Mouse (Mus musculus) embryonic facial prominence, embryonic 11.5 days (tissue): ENCODE measurements around the gene Ptpn18. TPM values are rescaled to one million over a fixed set of nuclear protein-coding genes. Genes with fewer than 3 reads are reported as not detected.

Experiments
- ATAC-seq: fragments of 200-750 bp; cut with Nextera tagmentation; replicated peaks from 2 replicates; pipeline ENCODE4 v1.8.0; 2017; ENCODE audit warnings: low read depth; ENCODE audit not compliant: insufficient number of reproducible peaks, low FRiP score, low TSS enrichment
- DNase-seq: peaks from one replicate; pipeline ENCODE4 v3.0.0-alpha.2; 2015; ENCODE audit warnings: low spot score
- H3K27ac ChIP-seq: fragments of 300-500 bp; sonication (generic); replicated peaks from 2 replicates; pipeline ENCODE4 v1.5.1; 2014; ENCODE audit warnings: mild to moderate bottlenecking, low read depth, low read length, control low read depth
- H3K27me3 ChIP-seq: fragments of 300-500 bp; sonication (generic); 2 replicates; pipeline ENCODE4 v1.6.1; 2014; ENCODE audit warnings: mild to moderate bottlenecking, low read length, moderate library complexity, mixed read lengths; ENCODE audit not compliant: control insufficient read depth, insufficient read depth
- H3K36me3 ChIP-seq: fragments of 300-500 bp; sonication (generic); replicated peaks from 2 replicates; pipeline ENCODE4 v1.6.1; 2014; ENCODE audit warnings: low read depth, mild to moderate bottlenecking, low read length, moderate library complexity, mixed read lengths; ENCODE audit not compliant: control insufficient read depth, insufficient read depth
- H3K4me1 ChIP-seq: fragments of 300-500 bp; sonication (generic); 2 replicates; pipeline ENCODE4 v1.6.1; 2014; ENCODE audit warnings: low read length, mixed read lengths; ENCODE audit not compliant: control insufficient read depth, insufficient read depth
- H3K4me2 ChIP-seq: fragments of 300-500 bp; sonication (generic); 2 replicates; pipeline ENCODE4 v1.6.1; 2014; ENCODE audit warnings: low read depth, mild to moderate bottlenecking, control low read depth, low read length, moderate library complexity
- H3K4me3 ChIP-seq: fragments of 300-500 bp; sonication (generic); 2 replicates; pipeline ENCODE4 v1.5.1; 2014; ENCODE audit warnings: low read depth, low read length, control low read depth
- H3K9ac ChIP-seq: fragments of 300-500 bp; sonication (generic); replicated peaks from 2 replicates; pipeline ENCODE4 v1.6.1; 2014; ENCODE audit warnings: mild to moderate bottlenecking, control low read depth, low read length
- H3K9me3 ChIP-seq: fragments of 300-500 bp; sonication (generic); replicated peaks from 2 replicates; pipeline ENCODE4 v1.6.1; 2016; ENCODE audit warnings: mild to moderate bottlenecking, low read length, inconsistent platforms, mixed read lengths; ENCODE audit not compliant: control insufficient read depth
- WGBS: fragments of 180-500 bp; shearing (Covaris S2); extraction: QIAGEN DNeasy Blood & Tissue Kit; methylation state at CpG from one replicate; pipeline ENCODE4 v1.1.7; 2014; 5-methylcytosine and 5-hydroxymethylcytosine counted together
- polyA plus RNA-seq: library from polyadenylated mRNA; unstranded; fragments of >200 nt; fragmentation: Nextera tagmentation; extraction: Ambion mirVana; gene quantifications from 2 replicates; pipeline ENCODE4 v1.2.1, GENCODE M21; 2014

Gene Ptpn18
- polyA plus RNA-seq: 4.2 and 8.6 TPM in 2 replicates

DNA sequence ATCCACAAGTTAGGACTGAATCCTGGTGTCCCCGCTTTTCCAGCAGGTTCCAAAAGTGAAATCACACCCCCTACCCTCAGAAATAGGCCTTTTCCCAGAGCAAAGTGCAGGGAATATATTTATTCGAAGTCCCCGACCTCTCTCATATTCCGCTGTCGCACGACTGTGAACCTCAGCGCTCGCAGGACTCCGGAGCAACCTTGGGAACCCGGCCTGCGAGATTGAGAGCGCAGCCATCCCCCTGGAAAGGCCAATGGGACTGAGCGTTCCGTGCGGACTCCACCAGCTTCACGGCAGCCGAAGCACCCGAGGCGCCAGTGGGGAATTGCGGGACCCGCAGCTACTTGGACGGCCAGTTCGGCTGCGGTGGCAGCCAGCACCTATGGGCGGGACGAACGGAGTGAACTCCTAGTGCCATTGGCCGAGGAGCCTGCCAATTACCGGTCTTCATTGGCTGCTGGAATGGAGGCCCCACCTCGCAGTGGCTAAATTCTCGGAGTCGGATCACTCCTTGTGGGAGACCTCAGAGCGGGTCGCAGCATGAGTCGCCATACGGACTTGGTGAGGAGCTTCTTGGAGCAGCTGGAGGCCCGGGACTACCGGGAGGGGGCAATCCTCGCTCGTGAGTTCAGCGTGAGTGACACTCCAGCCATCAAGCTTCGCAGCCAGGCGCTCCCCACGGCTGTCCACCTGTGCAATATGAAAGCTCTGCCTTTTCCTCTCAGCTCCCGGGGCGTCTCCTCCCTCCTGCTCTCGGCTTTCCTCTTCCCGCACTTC, at the start of gene Ptpn18:
Gene Ptpn18, plus strand, starts transcription at position 479 of the 777 bp plus-strand sequence.
- peaks cover 10% of the 10 kb centered on the region for H3K27me3 ChIP-seq
- H3K4me1 ChIP-seq: no peaks in the 10 kb centered on the region; the same call in 1 of the 2 replicates
- H3K9ac ChIP-seq: peak within 1 kb of the TSS; percentile 46
- ATAC-seq: peak; percentile 89
- WGBS: under 1% methylated on average over 48 of the region's 48 CpGs
- no peak within 1 kb of the TSS for H3K27ac ChIP-seq
- peak within 1 kb of the TSS; percentile 58 for H3K4me3 ChIP-seq
- H3K4me2 ChIP-seq: peak within 1 kb of the TSS; percentile 89
- H3K36me3 ChIP-seq: no peaks in the 10 kb centered on the region
- peak; percentile 92 for DNase-seq
- no peaks in the 10 kb centered on the region for H3K9me3 ChIP-seq

DNA sequence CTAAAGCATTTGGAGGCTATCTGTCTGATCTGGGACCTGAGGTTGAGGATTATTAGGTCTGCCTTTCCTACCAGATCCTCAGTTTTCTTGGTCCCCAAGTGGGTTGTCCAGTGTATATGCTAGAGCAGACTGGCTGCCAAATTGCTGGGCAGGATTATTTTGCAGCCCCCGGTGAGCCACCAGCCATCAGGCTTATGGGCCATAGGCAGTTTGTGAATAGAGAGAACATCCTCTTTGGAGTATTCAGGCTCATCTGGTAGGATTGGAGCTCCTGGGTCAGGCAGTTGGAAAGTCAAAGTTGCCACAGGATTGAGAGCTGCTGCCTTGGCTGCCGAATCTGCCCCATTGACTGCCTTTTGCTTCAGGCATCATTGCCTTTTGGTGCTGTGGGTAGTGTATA, 31.1 kb upstream of the Ptpn18 start:
- 91% methylated on average over 2 of the region's 2 CpGs for WGBS
- H3K4me2 ChIP-seq: no peak overlapping the region

DNA sequence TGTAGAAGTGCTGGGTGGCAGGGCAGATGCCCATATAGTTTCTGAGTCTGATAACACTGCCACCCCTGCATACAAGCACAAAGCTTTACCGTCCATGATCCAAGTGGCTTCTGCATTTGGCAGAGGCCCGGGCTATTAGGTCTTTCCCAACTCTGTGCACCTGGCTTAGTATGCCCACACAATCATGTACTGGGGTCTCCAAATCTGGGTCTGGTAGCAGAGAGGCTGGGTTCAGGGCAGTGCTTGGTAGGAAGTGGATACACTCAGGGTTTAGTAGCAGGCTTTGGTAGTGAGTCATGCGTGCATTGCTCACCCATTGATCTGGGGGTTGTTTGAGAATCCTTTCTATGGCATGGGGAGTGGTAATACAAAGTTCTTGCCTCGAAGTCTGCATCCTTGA, 30.3 kb upstream of the Ptpn18 start:
- Histone ChIP-seq H3K27ac (no peak overlapping the region), H3K4me3 (no peak overlapping the region), H3K27me3 (no peaks in the 10 kb centered on the region), H3K4me1 (no peaks in the 10 kb centered on the region), H3K9me3 (peaks cover 10% of the 10 kb centered on the region), H3K4me2 (no peak overlapping the region), H3K36me3 (no peaks in the 10 kb centered on the region; the same call in 1 of the 2 replicates), H3K9ac (no peak overlapping the region)
- WGBS: 95% methylated on average over 4 of the region's 4 CpGs
- no peak for DNase-seq
- ATAC-seq: no peak

More for the DNA sequence above, 31.1 kb upstream of the Ptpn18 start:
- Histone ChIP-seq H3K27me3 (no peaks in the 10 kb centered on the region), H3K4me3 (no peak overlapping the region), H3K4me1 (no peaks in the 10 kb centered on the region), H3K9me3 (peaks cover 10% of the 10 kb centered on the region), H3K27ac (no peak overlapping the region), H3K9ac (no peak overlapping the region), H3K36me3 (no peaks in the 10 kb centered on the region; the same call in 1 of the 2 replicates)
- DNase-seq (no peak), ATAC-seq (no peak)

DNA sequence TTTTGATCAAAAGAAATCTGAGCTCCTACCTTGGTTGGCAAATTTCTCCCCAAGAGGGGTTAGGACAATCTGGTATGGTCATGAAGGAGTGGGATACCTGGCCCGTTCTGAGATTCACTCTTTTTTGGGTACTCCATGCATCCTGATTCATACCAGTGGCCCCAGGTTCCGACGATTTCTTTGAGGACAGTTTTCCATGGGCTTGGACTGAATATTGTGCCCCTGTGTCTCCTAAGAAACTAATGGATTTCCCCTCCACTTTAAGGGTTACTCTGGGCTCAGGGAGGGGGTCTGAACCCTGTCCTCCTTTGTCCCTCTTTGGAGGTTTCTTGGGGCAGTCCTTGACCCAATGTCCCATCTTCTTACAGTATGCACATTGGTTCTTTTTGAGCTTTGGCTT, 28.6 kb upstream of the Ptpn18 start:
- Histone ChIP-seq H3K4me2 (no peak overlapping the region), H3K9ac (no peak overlapping the region), H3K36me3 (no peaks in the 10 kb centered on the region; the same call in 1 of the 2 replicates), H3K4me3 (no peak overlapping the region), H3K27me3 (no peaks in the 10 kb centered on the region), H3K27ac (no peak overlapping the region), H3K4me1 (no peaks in the 10 kb centered on the region), H3K9me3 (peaks cover 10% of the 10 kb centered on the region)
- no peak for ATAC-seq
- WGBS: 85% methylated on average over 3 of the region's 3 CpGs
- DNase-seq: no peak

DNA sequence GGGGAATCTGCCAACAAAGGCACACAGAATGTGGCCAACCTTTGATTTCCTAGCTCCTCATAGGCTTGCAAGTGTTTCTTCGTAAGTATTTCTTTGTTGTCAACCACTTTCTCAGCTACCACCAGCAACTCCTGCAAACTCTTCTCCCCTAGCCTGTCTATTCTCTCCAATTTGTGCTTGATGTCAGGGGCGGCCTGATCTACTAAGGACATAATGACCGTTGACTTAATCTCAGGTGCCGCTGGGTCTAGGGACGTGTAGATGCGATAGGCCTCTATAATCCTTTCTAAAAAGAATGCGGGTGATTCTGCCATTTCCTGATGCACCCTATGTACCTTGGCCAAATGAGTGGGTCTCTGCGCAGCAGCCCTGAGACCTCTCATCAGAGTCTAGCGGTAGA, 28.1 kb upstream of the Ptpn18 start:
- peaks cover 10% of the 10 kb centered on the region for H3K9me3 ChIP-seq
- DNase-seq (no peak), ATAC-seq (no peak)
- no peak overlapping the region for H3K4me3 ChIP-seq
- 98% methylated on average over 9 of the region's 9 CpGs for WGBS
- no peak overlapping the region for H3K4me2 ChIP-seq
- H3K27me3 ChIP-seq: no peaks in the 10 kb centered on the region
- H3K9ac ChIP-seq: no peak overlapping the region
- no peaks in the 10 kb centered on the region; the same call in 1 of the 2 replicates for H3K36me3 ChIP-seq
- H3K27ac ChIP-seq: no peak overlapping the region
- no peaks in the 10 kb centered on the region for H3K4me1 ChIP-seq

DNA sequence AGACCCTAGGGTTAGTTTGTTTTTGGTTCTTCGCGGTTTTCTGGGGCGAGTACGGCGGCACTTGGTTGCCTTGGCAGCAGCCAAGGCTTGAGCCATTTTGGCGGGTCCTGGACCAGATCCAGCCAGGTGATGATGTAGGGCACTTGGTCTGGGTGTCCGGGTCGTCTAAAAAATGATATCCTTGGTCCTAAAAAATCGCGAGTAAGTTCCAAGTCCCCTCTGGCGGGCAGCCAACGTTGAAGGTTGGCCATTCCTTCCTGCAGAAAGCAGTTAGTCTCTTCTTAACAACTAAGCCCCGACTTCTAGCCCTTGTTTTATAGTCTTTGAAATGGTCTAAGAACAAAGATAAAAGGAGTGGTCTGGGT, 27.2 kb upstream of the Ptpn18 start:
- DNase-seq: peak; percentile 38
- peak overlapping the region; percentile 66 for H3K9ac ChIP-seq
- WGBS: 38% methylated on average over 13 of the region's 13 CpGs
- H3K27me3 ChIP-seq: no peaks in the 10 kb centered on the region
- H3K9me3 ChIP-seq: peaks cover 10% of the 10 kb centered on the region
- H3K36me3 ChIP-seq: no peaks in the 10 kb centered on the region; the same call in 1 of the 2 replicates
- no peak overlapping the region for H3K27ac ChIP-seq
- no peak for ATAC-seq
- H3K4me3 ChIP-seq: peak overlapping the region; percentile 38
- no peaks in the 10 kb centered on the region for H3K4me1 ChIP-seq
- peak overlapping the region; percentile 73 for H3K4me2 ChIP-seq

DNA sequence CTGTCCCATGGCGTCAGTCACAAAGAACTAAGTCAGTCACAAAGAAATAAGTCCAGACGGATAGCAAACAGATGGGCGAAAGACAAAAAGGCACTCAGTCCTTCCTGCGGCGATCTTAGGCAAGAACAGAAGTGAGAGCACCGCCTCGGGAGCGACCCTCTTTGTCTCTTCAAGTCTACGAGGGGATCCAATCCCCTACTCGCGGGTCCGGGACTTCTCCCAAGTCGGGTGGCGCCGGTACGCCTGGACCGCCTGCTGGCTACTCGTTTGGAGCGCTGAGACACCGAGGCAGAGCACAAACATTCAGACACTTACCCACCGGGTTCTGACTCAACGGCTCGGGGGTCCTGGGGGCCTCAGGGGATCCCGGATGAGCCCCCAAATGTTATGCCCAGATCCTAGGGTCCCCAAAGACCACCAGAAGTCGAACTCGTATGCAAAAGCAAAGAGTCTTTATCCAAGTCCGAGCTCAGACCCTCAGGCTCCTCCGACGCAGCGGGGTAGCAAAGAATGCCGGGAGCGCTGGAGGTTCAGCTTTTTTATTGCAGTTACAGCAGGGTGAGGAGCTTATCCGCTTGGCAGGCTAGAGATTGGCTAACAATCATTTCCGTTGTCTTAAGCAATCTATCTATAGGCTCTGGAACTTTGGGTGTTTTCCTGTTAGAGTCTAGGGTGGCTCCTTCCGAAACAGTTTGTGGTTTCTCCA, 26.6 kb upstream of the Ptpn18 start:
- ATAC-seq (no peak), DNase-seq (peak; percentile 67)

More for the DNA sequence above, 26.6 kb upstream of the Ptpn18 start:
- WGBS: 4% methylated on average over 35 of the region's 35 CpGs
- Histone ChIP-seq H3K4me2 (peak overlapping the region; percentile 73), H3K27me3 (no peaks in the 10 kb centered on the region), H3K4me1 (no peaks in the 10 kb centered on the region), H3K4me3 (peak overlapping the region; percentile 38), H3K27ac (no peak overlapping the region), H3K36me3 (no peaks in the 10 kb centered on the region; the same call in 1 of the 2 replicates), H3K9ac (peak overlapping the region; percentile 66), H3K9me3 (peaks cover 10% of the 10 kb centered on the region)
